Mouse (Mus musculus): ENCODE data around the gene Igf2r.

The Igf2r gene

DNA sequence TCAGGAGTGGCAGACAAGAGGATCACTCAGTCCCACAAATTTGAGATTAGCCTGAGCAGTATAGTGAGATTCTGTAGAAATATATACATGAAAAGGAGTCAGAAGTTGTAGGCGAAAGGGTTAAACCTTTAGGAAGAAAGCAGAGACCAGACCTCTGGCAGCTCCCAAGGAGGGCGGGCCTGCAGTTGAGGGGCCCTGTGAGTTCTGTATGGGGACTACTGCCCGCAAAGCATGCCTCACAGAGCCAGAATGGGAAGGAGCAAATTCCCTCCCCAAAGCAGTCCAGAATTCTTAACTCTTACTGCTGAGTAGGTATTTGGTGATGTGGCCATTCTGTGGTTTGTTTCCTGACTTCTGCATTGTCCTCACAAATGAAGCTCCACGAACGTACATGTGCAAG is 11.6 kb upstream of the Igf2r start:
- DNase-seq: no peak

- no peak for DNase-seq
Observed at GRCm38 (mm10) chr17:12780125-12780524, 10.7 kb upstream of the Igf2r start.

- no peak for DNase-seq
Observed at GRCm38 (mm10) chr17:12779442-12779841, 10.0 kb upstream of the Igf2r start.

DNA sequence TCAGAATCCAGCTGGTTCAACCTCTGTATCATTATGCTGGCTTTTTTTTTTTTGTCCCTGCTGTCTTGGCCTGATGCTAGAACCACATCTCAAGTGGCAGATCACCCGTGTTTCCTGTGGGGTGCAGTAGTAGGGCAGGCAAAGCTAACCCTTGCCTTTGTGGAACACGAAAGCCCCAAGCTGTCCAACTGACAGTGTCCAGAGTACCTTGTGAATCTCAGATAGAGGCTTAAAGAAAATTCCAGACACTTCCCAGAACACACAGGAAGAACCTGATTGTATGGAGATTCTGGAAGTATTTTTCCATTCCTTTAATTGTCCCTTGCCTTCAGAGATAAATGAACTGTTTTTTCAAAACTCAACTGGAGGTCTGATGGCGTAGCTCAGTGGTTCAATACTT is 4.5 kb upstream of the Igf2r start:
- DNase-seq: no peak

- peak; percentile 27 for DNase-seq
Observed at GRCm38 (mm10) chr17:12770500-12770899, 1.0 kb upstream of the Igf2r start.

DNA sequence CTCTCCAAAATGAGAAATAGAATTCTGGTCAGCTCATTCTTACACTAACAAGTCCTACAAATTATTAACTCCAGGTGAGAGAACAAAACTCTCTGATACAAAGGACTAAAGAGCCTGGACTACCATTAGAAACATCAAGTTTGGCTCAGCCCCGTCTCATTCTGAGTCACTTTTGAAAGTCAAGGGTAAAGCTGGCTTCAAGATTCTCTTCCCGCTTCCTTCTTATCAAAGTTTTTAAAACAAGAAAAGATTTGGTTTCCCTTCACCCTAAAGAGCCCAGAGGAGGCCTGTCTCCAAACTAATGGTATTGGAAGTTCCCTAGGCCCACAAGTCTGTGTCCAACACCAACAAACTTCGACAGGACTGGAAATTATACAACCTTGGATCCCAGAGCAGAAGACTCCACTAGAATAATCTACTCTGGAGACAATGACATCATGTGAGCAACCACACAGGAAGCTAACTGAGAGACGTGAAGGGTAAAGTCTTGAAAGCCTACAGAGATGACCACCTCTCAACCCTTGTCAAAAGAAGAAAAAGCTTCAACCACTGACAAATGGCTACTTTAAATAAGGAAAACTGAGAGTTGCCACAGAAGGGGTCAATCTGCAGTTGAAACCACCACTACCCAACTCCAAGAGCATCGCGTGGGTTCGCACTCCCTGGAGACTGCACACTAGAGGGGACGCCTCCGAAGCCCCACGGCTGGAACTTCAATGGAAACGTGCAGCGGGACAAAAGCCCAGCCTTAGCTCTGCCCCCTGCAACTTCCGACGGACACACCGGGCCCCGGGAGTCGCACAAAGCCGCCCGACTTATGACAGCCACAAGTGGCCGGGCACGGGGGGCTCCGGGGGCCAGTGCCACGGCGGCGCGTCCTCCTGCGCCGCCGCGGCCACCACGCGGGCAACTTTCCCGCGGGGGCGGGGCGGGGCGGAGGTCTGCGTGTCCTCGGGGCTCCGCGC is 767 bp downstream of the Igf2r start:
- peak; percentile 44 for DNase-seq

DNA sequence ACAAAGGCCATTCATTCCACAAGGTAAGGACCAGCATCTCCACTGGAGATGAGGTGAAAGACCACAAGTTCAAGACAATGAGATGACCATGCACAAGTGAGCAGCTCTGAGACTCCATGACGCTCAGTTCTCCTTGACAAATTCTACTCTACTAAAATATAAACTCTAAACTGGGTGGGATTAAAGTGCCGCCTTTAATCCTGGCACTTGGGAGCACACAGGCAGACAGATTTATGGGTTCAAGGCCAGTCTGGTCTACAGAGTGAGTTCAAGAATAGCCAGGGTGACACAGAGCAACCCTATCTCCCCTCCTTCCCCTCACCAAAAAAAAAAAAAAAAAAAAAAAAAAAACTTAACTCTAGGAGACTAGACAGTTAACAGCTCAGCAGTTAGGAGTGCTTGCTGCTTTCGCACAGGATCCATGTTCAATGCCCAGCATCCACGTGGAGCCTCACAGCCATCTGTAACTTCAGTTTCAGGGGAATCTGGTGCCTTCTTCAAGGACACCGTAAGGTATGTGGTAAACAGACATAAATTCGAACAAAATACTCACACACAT is 2.1 kb downstream of the Igf2r start:
- peak; percentile 25 for DNase-seq

GRCm38 (mm10) chr17:12763412-12763811 is 6.1 kb downstream of the Igf2r start:
- peak; percentile 62 for DNase-seq

- peak; percentile 35 for DNase-seq
Observed at GRCm38 (mm10) chr17:12760355-12761146, 8.9 kb downstream of the Igf2r start.

- DNase-seq: peak; percentile 49
Observed at GRCm38 (mm10) chr17:12759646-12760074, 9.8 kb downstream of the Igf2r start.

- DNase-seq: peak; percentile 62
Observed at GRCm38 (mm10) chr17:12758701-12759455, 10.6 kb downstream of the Igf2r start.

DNA sequence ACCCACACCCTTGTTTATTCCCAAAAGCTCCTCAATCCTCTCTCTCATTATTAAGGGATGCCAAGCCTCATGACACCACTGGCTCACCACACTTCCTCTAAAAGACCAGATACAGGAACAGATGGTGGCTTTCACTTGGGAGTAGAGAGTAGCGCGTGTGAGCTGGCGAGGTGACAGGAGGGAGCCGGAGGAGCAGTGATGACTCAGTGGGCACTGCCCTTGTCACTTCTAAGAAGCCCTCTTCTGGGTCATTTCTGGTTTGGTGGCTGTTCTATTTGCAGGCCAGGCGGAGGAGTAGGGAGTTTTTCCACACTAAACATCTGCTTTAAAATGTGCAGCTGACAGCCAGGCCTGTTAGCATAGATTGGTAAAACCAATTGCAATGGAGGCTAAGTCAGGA is 11.5 kb downstream of the Igf2r start:
- DNase-seq: peak; percentile 96

- DNase-seq: peak; percentile 71
Observed at GRCm38 (mm10) chr17:12757161-12757560, 12.3 kb downstream of the Igf2r start.

GRCm38 (mm10) chr17:12755951-12756350 is 13.5 kb downstream of the Igf2r start:
- peak; percentile 31 for DNase-seq

GRCm38 (mm10) chr17:12755146-12755545 is 14.3 kb downstream of the Igf2r start:
- peak; percentile 20 for DNase-seq

DNA sequence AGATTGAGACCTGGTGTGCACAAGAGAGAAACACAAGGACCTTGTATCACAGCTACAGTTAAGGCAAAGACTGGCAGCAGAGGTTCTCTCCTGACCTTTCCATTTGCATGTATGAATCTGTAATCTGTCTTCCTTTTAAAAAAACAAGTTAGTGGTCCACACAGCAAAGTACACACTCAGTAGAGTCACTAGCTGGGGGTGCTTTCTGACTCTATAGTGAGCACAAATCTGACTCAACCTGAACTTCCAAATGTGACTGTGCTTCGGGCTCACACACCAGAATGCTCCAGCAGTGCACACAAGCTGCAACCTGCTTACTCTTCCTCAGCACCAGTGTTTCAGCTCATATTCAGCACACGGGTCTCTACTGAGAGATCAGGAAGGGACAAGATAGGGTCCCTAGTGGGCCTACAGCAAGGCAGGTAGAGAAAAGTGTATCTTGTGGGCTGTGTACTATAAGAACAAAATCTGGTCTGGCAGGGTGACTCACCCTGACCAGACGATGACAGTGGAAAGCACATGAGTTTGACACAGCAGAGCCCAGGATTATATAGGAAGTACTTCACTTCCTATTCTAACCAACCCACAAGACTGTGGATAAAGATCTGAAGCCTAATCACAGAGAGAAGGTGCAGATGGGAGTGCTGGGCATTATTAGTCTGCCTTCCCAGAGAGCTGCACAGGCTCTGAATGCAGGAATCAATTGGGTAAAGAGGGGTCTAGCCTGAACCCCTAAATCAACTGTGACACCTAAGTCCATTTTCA is 15.0 kb downstream of the Igf2r start:
- DNase-seq: no peak

DNA sequence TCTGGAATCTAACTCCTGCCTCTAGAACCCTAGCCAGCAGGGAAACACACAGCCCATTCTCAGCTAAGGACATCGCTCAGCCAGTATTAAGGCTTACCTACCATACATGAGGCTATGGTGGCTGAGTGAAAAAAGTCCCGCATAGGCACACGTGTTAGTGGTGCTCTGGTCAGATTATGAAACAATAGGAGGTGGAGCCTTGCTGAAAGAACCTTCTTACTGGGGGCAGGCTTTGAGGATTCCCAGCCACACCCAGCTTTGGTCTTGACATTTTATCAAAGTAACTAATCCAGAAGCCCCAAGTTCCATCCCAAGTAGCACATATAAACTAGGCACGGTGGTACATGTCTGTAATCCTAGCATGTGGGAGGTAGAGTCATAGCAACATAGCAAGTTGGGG is 16.4 kb downstream of the Igf2r start:
- no peak for DNase-seq

- no peak for DNase-seq
Observed at GRCm38 (mm10) chr17:12751641-12752040, 17.8 kb downstream of the Igf2r start.

DNA sequence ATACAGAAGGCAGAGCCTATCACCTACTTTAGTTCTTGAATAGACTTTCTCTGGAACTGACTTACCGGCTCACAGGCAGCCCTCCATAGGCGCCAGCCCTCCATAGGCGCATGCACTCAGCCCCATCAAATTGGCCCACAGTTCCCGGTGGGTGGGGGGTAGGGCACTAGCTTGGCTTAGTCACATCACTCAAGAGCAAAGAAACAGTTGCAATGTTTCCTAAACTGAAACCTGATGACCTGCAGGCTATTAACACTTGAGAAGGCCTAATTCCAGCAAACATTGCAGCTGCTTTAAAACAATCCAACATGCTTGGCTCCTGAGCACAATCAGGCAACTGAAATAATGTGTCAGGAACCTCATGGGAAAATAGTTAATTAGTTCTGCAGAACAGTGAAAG is 18.2 kb downstream of the Igf2r start:
- peak; percentile 28 for DNase-seq

- DNase-seq: peak; percentile 17
Observed at GRCm38 (mm10) chr17:12750591-12751170, 18.8 kb downstream of the Igf2r start.

Measured in cerebellum, adult 9-10 months (tissue).